Mouse (Mus musculus) lung, adult 2 months (tissue): ENCODE data around the gene Smyd1.
"Not testable (repeated sequence)": the region's sequence is repeated elsewhere in the genome, so short reads cannot be mapped to it uniquely, and the experiment has no call there.

Experiments
- CTCF ChIP-seq: fragments of 200-500 bp; IDR thresholded peaks from 2 replicates; pipeline ENCODE4 v1.5.1; 2011; ENCODE audit warnings: mild to moderate bottlenecking, low read length, control low read depth; ENCODE audit not compliant: insufficient read depth
- POLR2A ChIP-seq: fragments of 200-500 bp; IDR thresholded peaks from 2 replicates; pipeline ENCODE4 v1.6.1; 2011; ENCODE audit warnings: low read depth, mild to moderate bottlenecking, control low read depth, low read length, borderline replicate concordance; ENCODE audit errors: extremely low read depth

DNA sequence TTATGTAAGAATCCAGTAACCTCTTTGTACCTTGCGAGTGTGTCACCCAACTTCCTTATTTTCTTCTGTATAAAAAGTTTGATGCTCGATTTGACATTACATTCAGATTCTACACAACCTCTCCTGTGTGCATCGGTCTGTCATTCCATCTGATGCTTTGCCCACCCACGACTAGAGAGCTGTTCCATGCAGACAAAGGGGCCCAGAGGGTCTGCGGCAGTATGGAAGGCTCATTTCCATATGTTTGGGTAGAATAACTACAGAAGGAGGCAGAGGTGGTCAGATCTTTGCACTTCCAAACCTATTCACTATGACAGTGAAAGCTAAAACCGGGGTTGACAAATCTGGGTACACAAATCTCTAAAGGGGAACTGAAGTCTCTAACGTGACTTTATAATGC lies 54.4 kb downstream of the Smyd1 start:
- not testable (repeated sequence) for TF ChIP-seq POLR2A, CTCF
